Mouse (Mus musculus): ENCODE measurements around the gene Mta1. TPM values are rescaled to one million over a fixed set of nuclear protein-coding genes. Genes with fewer than 3 reads are reported as not detected.

The Mta1 gene
- total and polyA plus RNA-seq, 2 experiments from 2014 or later = 16.8 to 55.2 TPM

DNA sequence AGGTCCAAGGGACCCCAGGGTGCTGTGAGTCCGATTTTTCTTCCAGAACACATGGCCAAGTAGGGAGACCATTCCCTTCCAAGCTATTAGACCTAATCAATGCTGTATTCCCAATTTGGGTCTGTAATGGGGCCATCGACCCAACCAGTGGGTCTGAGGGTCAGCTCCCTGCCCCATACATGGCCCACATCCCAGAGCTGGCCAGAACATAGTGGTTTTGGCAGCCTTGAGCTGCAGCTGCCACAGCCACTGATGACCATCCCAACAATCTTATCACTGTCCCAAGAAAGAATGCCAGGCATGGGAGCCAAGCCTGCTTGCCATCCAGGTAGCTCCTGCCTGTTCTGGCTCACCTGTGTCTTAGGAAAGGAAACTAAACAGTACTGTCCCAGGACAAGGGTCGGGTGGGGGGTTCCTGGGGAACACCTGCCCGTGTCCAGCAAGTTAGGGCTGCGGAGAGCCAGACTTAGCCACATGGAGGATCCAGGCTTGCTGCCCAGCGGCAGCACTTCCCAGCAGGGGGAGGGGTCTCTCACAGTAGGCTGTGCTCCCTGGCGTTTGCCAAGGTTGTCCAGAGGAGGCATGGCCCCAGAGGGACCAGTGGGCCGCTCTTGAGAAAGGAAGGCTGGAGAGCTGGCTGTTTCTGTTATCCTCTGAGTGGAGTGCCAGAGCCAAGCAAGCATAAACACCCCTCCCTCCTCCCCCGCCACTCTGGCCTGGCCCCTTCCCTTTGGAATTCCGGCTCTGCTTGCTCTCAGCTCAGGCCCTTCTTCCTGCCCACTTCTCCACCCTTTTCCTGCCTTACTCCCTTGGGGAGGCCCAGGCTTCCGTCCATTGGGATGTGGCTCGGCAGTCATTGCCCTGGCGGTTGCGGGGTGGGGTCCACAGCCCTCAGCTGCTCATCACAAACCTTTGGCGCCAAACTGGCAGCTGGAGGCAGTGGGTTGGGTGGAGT is 44.2 kb downstream of the Mta1 start:
- DNase-seq (ENCODE audit: low spot score) = peak; percentile 79
- Histone ChIP-seq H3K4me3 (ENCODE audit: low read depth, low read length) (peak overlapping the region; percentile 66), H3K27ac (ENCODE audit: low read depth, low read length) (peak overlapping the region; percentile 77), H3K4me1 (ENCODE audit: insufficient read depth, low read length) (peaks cover 29% of the 10 kb centered on the region), H3K4me2 (ENCODE audit: low read depth, low read length, poor library complexity, severe bottlenecking) (peak overlapping the region; percentile 63), H3K9me3 (ENCODE audit: low read length) (no peaks in the 10 kb centered on the region), H3K27me3 (ENCODE audit: insufficient read depth, low read length) (no peaks in the 10 kb centered on the region), H3K9ac (replicated peaks; ENCODE audit: low read length, poor library complexity, severe bottlenecking) (peak overlapping the region; percentile 63), H3K36me3 (ENCODE audit: insufficient read depth, low read length) (peaks cover 18% of the 10 kb centered on the region; the same call in 1 of the 2 replicates)
- WGBS = 25% methylated on average over 15 of the region's 15 CpGs
- TF ChIP-seq CTCF (IDR thresholded peaks at IDR 0.05) = no peak
- no peak for ATAC-seq (ENCODE audit: low FRiP score)

DNA sequence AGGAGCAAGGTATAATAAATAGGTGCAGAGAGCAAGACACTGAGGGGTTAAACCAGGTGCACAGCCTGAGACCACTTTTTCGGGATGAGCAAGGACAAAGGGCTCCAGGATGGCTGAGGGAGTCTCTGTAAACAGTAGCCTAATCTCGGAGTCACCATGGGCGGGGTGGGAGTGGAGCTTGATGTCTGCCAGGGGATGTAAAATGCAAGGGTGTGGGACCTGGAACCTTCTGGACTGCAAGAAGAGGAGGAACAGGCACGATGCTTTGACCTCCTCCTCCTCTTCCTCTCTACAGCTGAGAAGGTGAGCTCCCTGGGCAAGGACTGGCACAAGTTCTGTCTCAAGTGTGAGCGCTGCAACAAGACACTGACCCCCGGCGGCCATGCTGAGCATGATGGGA is 45.1 kb downstream of the Mta1 start:
- H3K9me3 ChIP-seq (ENCODE audit: low read length) = no peaks in the 10 kb centered on the region
- peak overlapping the region; percentile 63 for H3K4me2 ChIP-seq (ENCODE audit: low read depth, low read length, poor library complexity, severe bottlenecking)
- H3K4me3 ChIP-seq (ENCODE audit: low read depth, low read length) = peak overlapping the region; percentile 66; the same call in 1 of the 2 replicates
- DNase-seq (ENCODE audit: low spot score) (no peak), ATAC-seq (ENCODE audit: low FRiP score) (no peak)
- WGBS = 66% methylated on average over 7 of the region's 7 CpGs
- H3K4me1 ChIP-seq (ENCODE audit: insufficient read depth, low read length) = peaks cover 29% of the 10 kb centered on the region
- H3K36me3 ChIP-seq (ENCODE audit: insufficient read depth, low read length) = peaks cover 18% of the 10 kb centered on the region; the same call in 1 of the 2 replicates
- peak overlapping the region; percentile 50 for H3K9ac ChIP-seq (replicated peaks; ENCODE audit: low read length, poor library complexity, severe bottlenecking)
- no peak overlapping the region for H3K27ac ChIP-seq (ENCODE audit: low read depth, low read length)
- no peaks in the 10 kb centered on the region for H3K27me3 ChIP-seq (ENCODE audit: insufficient read depth, low read length)
- TF ChIP-seq CTCF (IDR thresholded peaks at IDR 0.05) = no peak

DNA sequence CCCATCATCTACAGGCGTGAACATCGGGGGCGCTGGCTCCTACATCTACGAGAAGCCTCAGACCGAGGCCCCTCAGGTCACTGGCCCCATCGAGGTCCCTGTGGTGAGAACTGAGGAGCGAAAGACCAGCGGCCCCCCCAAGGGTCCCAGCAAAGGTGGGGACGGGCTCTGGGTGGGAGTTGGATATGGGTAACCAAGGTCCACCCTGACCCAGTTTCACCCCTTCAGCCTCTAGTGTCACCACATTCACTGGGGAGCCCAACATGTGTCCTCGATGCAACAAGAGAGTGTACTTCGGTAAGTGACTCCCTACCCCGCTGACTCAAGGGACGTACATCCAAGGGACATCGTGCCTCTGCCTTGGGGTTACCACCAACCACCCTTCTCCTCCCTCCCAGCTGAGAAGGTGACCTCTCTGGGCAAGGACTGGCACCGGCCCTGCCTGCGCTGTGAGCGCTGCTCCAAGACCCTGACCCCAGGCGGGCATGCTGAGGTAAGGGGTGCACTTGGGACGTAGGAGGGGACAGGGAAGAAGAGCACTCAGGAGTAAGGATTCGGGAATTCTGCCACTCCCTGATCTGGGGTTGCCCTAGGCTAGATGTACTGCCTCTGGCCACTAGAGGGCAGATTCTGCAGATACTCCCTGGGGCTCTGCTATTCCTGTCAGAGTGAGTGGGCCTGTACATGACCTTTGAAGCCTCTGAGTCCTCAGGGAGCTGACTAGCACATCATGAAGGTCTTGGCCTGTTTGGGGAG is 46.1 kb downstream of the Mta1 start:
- TF ChIP-seq CTCF (IDR thresholded peaks at IDR 0.05) = peak; percentile 69
- WGBS = 84% methylated on average over 20 of the region's 20 CpGs
- no peak for ATAC-seq (ENCODE audit: low FRiP score)
- no peak overlapping the region for H3K9ac ChIP-seq (replicated peaks; ENCODE audit: low read length, poor library complexity, severe bottlenecking)
- no peak for DNase-seq (ENCODE audit: low spot score)
- no peak overlapping the region for H3K4me3 ChIP-seq (ENCODE audit: low read depth, low read length)
- H3K9me3 ChIP-seq (ENCODE audit: low read length) = no peaks in the 10 kb centered on the region
- peaks cover 25% of the 10 kb centered on the region for H3K4me1 ChIP-seq (ENCODE audit: insufficient read depth, low read length)
- peaks cover 15% of the 10 kb centered on the region; the same call in 1 of the 2 replicates for H3K36me3 ChIP-seq (ENCODE audit: insufficient read depth, low read length)
- H3K27me3 ChIP-seq (ENCODE audit: insufficient read depth, low read length) = no peaks in the 10 kb centered on the region
- no peak overlapping the region for H3K27ac ChIP-seq (ENCODE audit: low read depth, low read length)
- H3K4me2 ChIP-seq (ENCODE audit: low read depth, low read length, poor library complexity, severe bottlenecking) = no peak overlapping the region

- H3K27ac ChIP-seq (ENCODE audit: low read depth, low read length) = no peak overlapping the region
- no peak for TF ChIP-seq CTCF (IDR thresholded peaks at IDR 0.05)
- H3K36me3 ChIP-seq (ENCODE audit: insufficient read depth, low read length) = peaks cover 15% of the 10 kb centered on the region; the same call in 1 of the 2 replicates
- H3K9me3 ChIP-seq (ENCODE audit: low read length) = no peaks in the 10 kb centered on the region
- WGBS = 92% methylated on average over 16 of the region's 16 CpGs
- H3K4me2 ChIP-seq (ENCODE audit: low read depth, low read length, poor library complexity, severe bottlenecking) = no peak overlapping the region
- H3K4me3 ChIP-seq (ENCODE audit: low read depth, low read length) = no peak overlapping the region
- peaks cover 23% of the 10 kb centered on the region for H3K4me1 ChIP-seq (ENCODE audit: insufficient read depth, low read length)
- no peaks in the 10 kb centered on the region for H3K27me3 ChIP-seq (ENCODE audit: insufficient read depth, low read length)
- H3K9ac ChIP-seq (replicated peaks; ENCODE audit: low read length, poor library complexity, severe bottlenecking) = no peak overlapping the region
- ATAC-seq (ENCODE audit: low FRiP score) = no peak
- DNase-seq (ENCODE audit: low spot score) = no peak
Measured at GRCm38 (mm10) chr12:113144886-113145285, 46.8 kb downstream of the Mta1 start.

DNA sequence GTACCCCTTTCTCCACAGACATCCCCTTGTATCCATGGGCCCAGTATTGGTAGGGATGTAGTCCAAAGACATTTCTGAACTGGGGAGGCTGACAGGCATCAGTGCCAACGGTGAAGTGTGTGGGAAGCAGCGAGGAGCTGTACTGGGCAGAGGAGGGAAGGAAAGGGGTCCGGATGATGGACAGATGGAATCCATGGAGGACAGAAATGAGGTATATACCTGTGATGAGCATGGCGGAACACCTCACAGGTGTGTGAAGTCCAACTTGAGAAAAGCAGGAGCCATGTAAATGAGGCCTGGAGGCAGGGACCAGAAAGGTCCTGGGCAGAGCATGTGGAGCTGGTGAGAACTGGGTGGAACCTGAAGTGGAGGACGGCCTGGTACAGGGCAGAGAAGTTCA is 47.5 kb downstream of the Mta1 start:
- TF ChIP-seq CTCF (IDR thresholded peaks at IDR 0.05) = no peak
- 92% methylated on average over 5 of the region's 5 CpGs for WGBS
- no peak; the same call in 1 of the 2 replicates for ATAC-seq (ENCODE audit: low FRiP score)

More for the DNA sequence above, 47.5 kb downstream of the Mta1 start:
- no peak overlapping the region for H3K9ac ChIP-seq (replicated peaks; ENCODE audit: low read length, poor library complexity, severe bottlenecking)
- no peaks in the 10 kb centered on the region for H3K9me3 ChIP-seq (ENCODE audit: low read length)
- no peak overlapping the region for H3K27ac ChIP-seq (ENCODE audit: low read depth, low read length)
- 0 out of 2 replicates have a peak, but pooled peaks cover 3% of the 10 kb centered on the region for H3K27me3 ChIP-seq (ENCODE audit: insufficient read depth, low read length)
- H3K36me3 ChIP-seq (ENCODE audit: insufficient read depth, low read length) = peaks cover 15% of the 10 kb centered on the region; the same call in 1 of the 2 replicates
- DNase-seq (ENCODE audit: low spot score) = no peak
- H3K4me2 ChIP-seq (ENCODE audit: low read depth, low read length, poor library complexity, severe bottlenecking) = no peak overlapping the region
- H3K4me3 ChIP-seq (ENCODE audit: low read depth, low read length) = no peak overlapping the region
- peaks cover 23% of the 10 kb centered on the region for H3K4me1 ChIP-seq (ENCODE audit: insufficient read depth, low read length)

Measured in midbrain, postnatal 0 days (tissue).